Mouse (Mus musculus) neutrophil, adult 5-6 weeks (primary cell): ENCODE measurements around the gene Lct. TPM values are rescaled to one million over a fixed set of nuclear protein-coding genes. Genes with fewer than 3 reads are reported as not detected.
"Not testable (repeated sequence)": the region's sequence is repeated elsewhere in the genome, so short reads cannot be mapped to it uniquely, and the experiment has no call there.

Experiments
- ATAC-seq: fragments of 151-379, 151-347 bp; 2 replicates; pipeline ENCODE4 v1.8.0; 2017; ENCODE audit warnings: mild to moderate bottlenecking, moderate TSS enrichment; ENCODE audit not compliant: insufficient number of reproducible peaks, poor library complexity, low FRiP score, severe bottlenecking; ENCODE audit errors: extremely low read depth
- total RNA-seq: library from RNA; stranded (forward); fragments of 200-1000 nt; gene quantifications from 2 replicates; pipeline ENCODE4 v1.2.3, GENCODE M21; 2017

The Lct gene
- total RNA-seq, 1 experiment from 2014 or later, result 0.12 TPM

GRCm38 (mm10) chr1:128309043-128309442, 19.1 kb downstream of the Lct start:
- no peak for ATAC-seq

- no peak for ATAC-seq
These were observed 24.2 kb downstream of the Lct start for GRCm38 (mm10) chr1:128303900-128304299.

- no peak for ATAC-seq
These were observed 32.2 kb downstream of the Lct start for GRCm38 (mm10) chr1:128295717-128296528.

- ATAC-seq, result no peak
These were observed 32.8 kb downstream of the Lct start for GRCm38 (mm10) chr1:128295296-128295695.

GRCm38 (mm10) chr1:128293524-128293923, 34.6 kb downstream of the Lct start:
- ATAC-seq, result no peak

- no peak for ATAC-seq
These were observed 37.8 kb downstream of the Lct start for GRCm38 (mm10) chr1:128290295-128290694.

- no peak for ATAC-seq
These were observed 43.0 kb downstream of the Lct start for GRCm38 (mm10) chr1:128285136-128285535.

GRCm38 (mm10) chr1:128284157-128284690, 43.9 kb downstream of the Lct start:
- no peak for ATAC-seq

GRCm38 (mm10) chr1:128282924-128283323, 45.2 kb downstream of the Lct start:
- ATAC-seq, result no peak

GRCm38 (mm10) chr1:128281753-128282152, 46.4 kb downstream of the Lct start:
- no peak for ATAC-seq

- no peak for ATAC-seq
These were observed 49.6 kb downstream of the Lct start for GRCm38 (mm10) chr1:128278563-128278962.

GRCm38 (mm10) chr1:128275908-128276307, 52.2 kb downstream of the Lct start:
- ATAC-seq, result no peak

GRCm38 (mm10) chr1:128270731-128271130, 57.4 kb downstream of the Lct start:
- no peak for ATAC-seq

GRCm38 (mm10) chr1:128267061-128267460, 61.1 kb downstream of the Lct start:
- ATAC-seq, result not testable (repeated sequence)

GRCm38 (mm10) chr1:128244727-128245355, 83.3 kb downstream of the Lct start:
- ATAC-seq, result no peak

- peak; percentile 98 for ATAC-seq
These were observed 84.0 kb downstream of the Lct start for GRCm38 (mm10) chr1:128243996-128244726.

GRCm38 (mm10) chr1:128243627-128243995, 84.5 kb downstream of the Lct start, which contains the start of gene Ubxn4:
Ubxn4 (plus strand) TSS chr1:128243964.
- no peak for ATAC-seq

- ATAC-seq, result no peak
These were observed 92.9 kb downstream of the Lct start for GRCm38 (mm10) chr1:128235181-128235580.
